17 mouse cellular contexts compared by ENCODE assay signal in the genomic region with DNA sequence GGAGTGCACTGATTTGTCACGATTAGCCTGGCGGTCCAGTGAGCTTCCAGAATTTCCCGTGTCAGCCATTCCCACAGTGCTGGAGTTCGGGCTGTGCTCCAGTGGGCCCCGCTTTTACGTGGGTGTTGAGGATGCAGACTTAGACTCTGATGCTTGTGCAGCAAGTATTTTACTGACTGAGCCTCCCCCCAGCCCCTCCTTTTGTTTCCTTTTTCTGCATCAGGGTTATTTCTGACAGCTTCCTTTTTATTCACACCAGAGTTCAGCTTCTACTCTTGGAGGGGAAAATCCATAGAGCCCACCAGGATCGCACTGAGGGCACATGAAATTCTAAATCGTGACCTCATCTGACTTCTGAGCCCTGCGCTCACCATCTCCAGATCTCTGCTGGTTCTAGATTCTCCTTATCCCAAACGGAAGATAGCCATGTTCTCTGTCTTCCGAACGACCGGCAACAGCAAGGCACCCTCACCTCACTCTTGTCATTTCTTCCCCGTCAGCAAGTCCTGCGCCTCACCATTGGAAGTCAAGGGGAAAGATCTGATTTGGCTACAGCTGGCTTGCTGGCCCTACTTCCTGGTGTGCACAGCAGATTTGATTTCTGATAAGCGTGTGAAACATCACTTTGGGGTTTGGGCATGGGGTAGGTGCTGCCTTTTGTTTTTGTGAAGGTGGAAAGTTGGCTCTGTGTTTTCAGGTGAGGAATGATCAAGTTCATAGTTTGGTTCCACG.
DNase-seq lines count a peak whose midpoint lies in the region; ATAC-seq and TF ChIP-seq lines count a peak whose summit lies in the region.
"Had no signal": no experiment of that assay in that cellular context is flagged by ENCODE, and none has a peak within 500 bp of the region (broad histone marks: within the 10 kb centered on the region; RNA-seq: fewer than 3 reads in every experiment).

No protein-coding gene starts in this region.

- peak; percentile 21 for DNase-seq in layer of hippocampus, adult 11-12 months (ENCODE audit: low spot score)
- DNase-seq in layer of hippocampus, postnatal 10 days (ENCODE audit: low spot score in 2 of 2), result no peak
- DNase-seq in B cell, adult 2 months, result peak; percentile 19
- DNase-seq in frontal cortex, postnatal 36 days (ENCODE audit: low spot score in 2 of 2), result no peak
- DNase-seq in retina, postnatal 1 day, result no peak
- DNase-seq: cerebellum, adult 18-20 months; forebrain, postnatal 0 days; gastrocnemius, postnatal 10 days; kidney, postnatal 4 days; lung, postnatal 36 days had no signal

- H3K9ac ChIP-seq in midbrain, embryonic 13.5 days (replicated peaks), result no peak overlapping the region
- H3K9ac ChIP-seq: forebrain, postnatal 0 days; liver, embryonic 14.5 days; neural tube, embryonic 12.5 days had no signal

- no peak overlapping the region for H3K4me2 ChIP-seq in midbrain, embryonic 13.5 days (replicated peaks)
- H3K4me2 ChIP-seq: neural tube, embryonic 12.5 days had no signal

- no peaks in the 10 kb centered on the region for H3K36me3 ChIP-seq in megakaryocyte, embryonic 14.5 days (replicated peaks; ENCODE audit: low read length)
- no peaks in the 10 kb centered on the region for H3K36me3 ChIP-seq in midbrain, embryonic 13.5 days
- H3K36me3 ChIP-seq: neural tube, embryonic 12.5 days had no signal

- peak overlapping the region; percentile 57 for H3K4me3 ChIP-seq in bone marrow macrophage, adult 2 months (ENCODE audit: insufficient read depth, low read length)
- peak overlapping the region; percentile 72 for H3K4me3 ChIP-seq in megakaryocyte, embryonic 14.5 days (replicated peaks)
- H3K4me3 ChIP-seq in midbrain, embryonic 13.5 days (replicated peaks), result no peak overlapping the region
- H3K4me3 ChIP-seq: erythroblast, embryonic 14.5 days; neural tube, embryonic 12.5 days had no signal

- WGBS in midbrain, embryonic 13.5 days, result 90% methylated on average over 17 of the region's 17 CpGs

- H3K9me3 ChIP-seq in megakaryocyte, embryonic 14.5 days, result no peaks in the 10 kb centered on the region
- H3K9me3 ChIP-seq in midbrain, embryonic 13.5 days, result no peaks in the 10 kb centered on the region
- H3K9me3 ChIP-seq: neural tube, embryonic 12.5 days had no signal

- H3K4me1 ChIP-seq in bone marrow macrophage, adult 2 months (ENCODE audit: control insufficient read depth, insufficient read depth, low read length), result peaks cover 37% of the 10 kb centered on the region
- peaks cover 37% of the 10 kb centered on the region for H3K4me1 ChIP-seq in megakaryocyte, embryonic 14.5 days
- no peaks in the 10 kb centered on the region for H3K4me1 ChIP-seq in midbrain, embryonic 13.5 days (replicated peaks)
- H3K4me1 ChIP-seq: neural tube, embryonic 12.5 days had no signal

- peak overlapping the region; percentile 96 for H3K27ac ChIP-seq in bone marrow macrophage, adult 2 months (ENCODE audit: insufficient read depth, low read depth, low read length)
- no peak overlapping the region for H3K27ac ChIP-seq in midbrain, embryonic 13.5 days
- H3K27ac ChIP-seq: liver, embryonic 14.5 days; neural tube, embryonic 12.5 days had no signal

- no peak for TF ChIP-seq CTCF in bone marrow macrophage, adult 2 months (IDR thresholded peaks at IDR 0.05; ENCODE audit: low read depth, low read length)

- peaks cover 3% of the 10 kb centered on the region for H3K27me3 ChIP-seq in megakaryocyte, embryonic 14.5 days (replicated peaks)
- H3K27me3 ChIP-seq in midbrain, embryonic 13.5 days, result no peaks in the 10 kb centered on the region
- H3K27me3 ChIP-seq: neural tube, embryonic 12.5 days had no signal

- ATAC-seq in midbrain, embryonic 13.5 days, result no peak
- ATAC-seq: forebrain, postnatal 0 days; midbrain, embryonic 16.5 days had no signal

- TF ChIP-seq POLR2A in bone marrow macrophage, adult 2 months (IDR thresholded peaks at IDR 0.05; ENCODE audit: borderline replicate concordance, low read depth, low read length), result no peak

Comparison
In these comparisons a context has a peak if more than half of its experiments do, and no peak if none do; other contexts are left out.
1. DNase-seq: peak in layer of hippocampus, adult 11-12 months (single experiment) and B cell, adult 2 months (2 of 2); none in layer of hippocampus, postnatal 10 days (0 of 2), frontal cortex, postnatal 36 days (0 of 2) and retina, postnatal 1 day (single experiment).